Mouse (Mus musculus): ENCODE measurements at regions not wholly inside any gene's neighbourhood (a gene's known extent, or its start where the extent isn't known, plus 50 kb on each side); places are given as distances from the start of the nearest gene placed in this dataset.

DNA sequence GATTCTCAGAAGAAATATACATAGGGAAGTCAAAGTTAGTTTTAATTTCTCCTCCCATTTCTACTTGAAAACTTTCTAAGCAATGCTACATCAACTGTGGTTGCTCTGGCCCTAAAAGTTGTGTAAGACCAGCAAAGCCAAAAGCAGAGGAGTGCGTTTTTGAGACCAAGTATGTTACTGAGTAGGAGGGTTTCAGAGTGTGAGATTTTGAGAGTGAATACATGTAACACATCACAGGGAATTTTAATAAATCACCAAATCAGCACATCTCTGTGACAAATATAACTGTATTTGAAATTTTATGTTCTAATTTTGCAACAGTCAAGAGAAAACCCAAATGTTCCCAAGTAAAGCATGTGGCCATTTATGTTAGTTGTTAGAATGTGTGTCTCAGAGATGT lies 234.6 kb downstream of the Dmac1 start:
- no peak for TF ChIP-seq CTCF (IDR thresholded peaks at IDR 0.05; ENCODE audit: borderline replicate concordance, insufficient read depth, low read depth, low read length)
- no peak for TF ChIP-seq POLR2A (IDR thresholded peaks at IDR 0.05; ENCODE audit: borderline replicate concordance, insufficient read depth, low read length)

All from cerebellum, adult 2 months (tissue).